Mouse (Mus musculus): ENCODE data around the gene Reg3g. TPM values are rescaled to one million over a fixed set of nuclear protein-coding genes. Genes with fewer than 3 reads are reported as not detected.

The Reg3g gene
- not detected for total RNA-seq (2021)
- long read RNA-seq, experiment 1, result 0 reads
- long read RNA-seq, experiment 2, result 0 reads

- intact Hi-C loops (cut with DNase I), result no loop called here
- no peak for TF ChIP-seq CTCF (IDR thresholded peaks at IDR 0.05)
- DNase-seq, result no peak
- no peak within 1 kb of the TSS for H3K27ac ChIP-seq
- H3K4me3 ChIP-seq, result no peak within 1 kb of the TSS
Measured at GRCm38 (mm10) chr6:78468772-78469171, at the start of gene Reg3g. Gene Reg3g, minus strand, starts transcription at chr6:78468872.

GRCm38 (mm10) chr6:78515777-78516446 is 47.2 kb upstream of the Reg3g start:
- Histone ChIP-seq H3K4me3 (no peak overlapping the region), H3K27ac (no peak overlapping the region)
- DNase-seq, result no peak
- intact Hi-C loops (cut with DNase I), result no loop called here
- peak; percentile 22; the same call in 1 of the 2 replicates for TF ChIP-seq CTCF (IDR thresholded peaks at IDR 0.05)

GRCm38 (mm10) chr6:78512833-78513232 is 44.2 kb upstream of the Reg3g start:
- intact Hi-C loops (cut with DNase I), result no loop called here
- peak; percentile 28; the same call in 1 of the 2 replicates for TF ChIP-seq CTCF (IDR thresholded peaks at IDR 0.05)
- no peak for DNase-seq
- Histone ChIP-seq H3K27ac (no peak overlapping the region), H3K4me3 (no peak overlapping the region)

- intact Hi-C loops (cut with DNase I), result no loop called here
- DNase-seq, result no peak
- Histone ChIP-seq H3K27ac (no peak overlapping the region), H3K4me3 (no peak overlapping the region)
- no peak for TF ChIP-seq CTCF (IDR thresholded peaks at IDR 0.05)
Measured at GRCm38 (mm10) chr6:78510173-78510900, 41.7 kb upstream of the Reg3g start.

GRCm38 (mm10) chr6:78505745-78506144 is 37.1 kb upstream of the Reg3g start:
- no peak for DNase-seq
- intact Hi-C loops (cut with DNase I), result no loop called here
- no peak for TF ChIP-seq CTCF (IDR thresholded peaks at IDR 0.05)
- H3K4me3 ChIP-seq, result no peak overlapping the region
- H3K27ac ChIP-seq, result no peak overlapping the region

DNA sequence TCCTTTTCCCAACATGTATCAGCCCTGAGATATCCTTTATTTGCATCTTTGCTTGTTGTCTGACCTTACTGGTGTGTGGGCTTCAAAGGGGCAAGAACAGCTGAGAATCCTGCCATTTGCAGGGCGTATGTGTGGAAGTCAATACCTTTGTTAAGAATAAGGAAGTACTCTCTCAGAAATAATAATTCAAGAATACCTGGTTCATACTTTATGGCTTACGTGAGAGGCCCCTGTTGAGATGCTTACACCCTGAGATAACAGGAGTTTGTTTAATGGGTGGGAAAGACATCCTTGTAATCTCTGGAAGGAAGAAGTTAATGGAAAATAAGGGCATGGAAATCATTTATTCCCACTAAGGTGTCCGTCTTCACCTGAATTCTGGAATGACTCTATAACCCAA is 26.0 kb upstream of the Reg3g start:
- TF ChIP-seq CTCF (IDR thresholded peaks at IDR 0.05), result no peak
- intact Hi-C loops (cut with DNase I), result no loop called here
- Histone ChIP-seq H3K27ac (no peak overlapping the region), H3K4me3 (no peak overlapping the region)
- DNase-seq, result no peak

- intact Hi-C loops (cut with DNase I), result no loop called here
- DNase-seq, result no peak
- Histone ChIP-seq H3K4me3 (no peak overlapping the region), H3K27ac (no peak overlapping the region)
- TF ChIP-seq CTCF (IDR thresholded peaks at IDR 0.05), result no peak
Measured at GRCm38 (mm10) chr6:78469287-78469686, 615 bp upstream of the Reg3g start.

- H3K27ac ChIP-seq, result no peak overlapping the region
- DNase-seq, result no peak
- intact Hi-C loops (cut with DNase I), result no loop called here
- no peak for TF ChIP-seq CTCF (IDR thresholded peaks at IDR 0.05)
- H3K4me3 ChIP-seq, result no peak overlapping the region
Measured at GRCm38 (mm10) chr6:78463266-78463665, 5.4 kb downstream of the Reg3g start.

GRCm38 (mm10) chr6:78462360-78462759 is 6.3 kb downstream of the Reg3g start:
- DNase-seq, result no peak
- no peak overlapping the region for H3K4me3 ChIP-seq
- TF ChIP-seq CTCF (IDR thresholded peaks at IDR 0.05), result no peak
- intact Hi-C loops (cut with DNase I), result no loop called here
- H3K27ac ChIP-seq, result no peak overlapping the region

DNA sequence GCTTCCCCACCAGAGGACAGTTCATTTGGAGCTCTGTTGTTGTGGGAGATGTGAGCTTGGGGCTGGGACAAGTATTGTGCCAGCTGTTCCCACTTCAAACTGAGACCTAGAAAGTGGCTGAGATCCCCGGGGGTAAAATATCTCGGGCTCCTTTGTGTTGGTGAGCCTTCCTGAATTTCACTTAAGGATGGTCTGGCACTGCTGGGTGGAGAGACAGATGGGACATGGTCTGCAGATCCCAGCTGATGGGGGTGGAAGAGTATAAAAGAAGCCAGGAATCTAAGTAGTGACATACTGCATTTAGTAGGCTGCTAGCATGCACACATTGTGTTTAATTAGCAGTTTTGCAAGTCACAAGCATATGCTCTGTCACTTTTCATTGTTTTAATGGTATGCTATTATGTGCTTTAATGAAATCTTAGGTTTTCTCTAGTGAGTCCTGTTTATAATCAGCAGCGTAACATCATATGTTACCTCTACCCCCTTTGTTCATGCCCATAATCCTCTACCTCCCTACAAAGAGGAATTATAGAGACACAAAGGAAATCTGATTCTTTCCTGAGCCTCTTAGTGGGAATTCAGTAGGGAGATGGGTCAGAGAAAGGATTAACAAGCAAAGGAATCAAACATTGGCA is 8.4 kb downstream of the Reg3g start:
- intact Hi-C loops (cut with DNase I), result no loop called here

DNA sequence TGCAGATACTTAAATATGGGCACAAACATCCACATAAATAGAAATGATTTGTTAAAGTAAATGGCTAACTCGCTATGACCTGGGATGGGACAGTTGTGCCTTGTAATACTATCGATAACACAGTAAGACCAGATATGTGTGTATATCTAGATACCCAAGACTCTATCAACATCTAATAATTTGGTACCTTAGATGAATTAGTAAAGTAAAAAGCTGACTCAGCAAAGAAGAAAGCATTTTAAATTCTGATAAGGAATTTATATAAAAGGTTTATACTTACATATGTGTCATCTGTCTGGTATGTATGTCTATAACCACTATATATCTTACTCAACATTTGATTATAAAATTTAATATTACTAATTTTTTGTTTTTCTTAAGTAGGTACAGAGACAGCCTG is 15.9 kb downstream of the Reg3g start:
- TF ChIP-seq CTCF (IDR thresholded peaks at IDR 0.05), result no peak
- no peak for DNase-seq
- H3K27ac ChIP-seq, result no peak overlapping the region
- H3K4me3 ChIP-seq, result no peak overlapping the region
- intact Hi-C loops (cut with DNase I), result no loop called here

More for the DNA sequence above, 8.4 kb downstream of the Reg3g start:
- Histone ChIP-seq H3K27ac (no peak overlapping the region), H3K4me3 (no peak overlapping the region)
- DNase-seq, result no peak
- no peak for TF ChIP-seq CTCF (IDR thresholded peaks at IDR 0.05)

DNA sequence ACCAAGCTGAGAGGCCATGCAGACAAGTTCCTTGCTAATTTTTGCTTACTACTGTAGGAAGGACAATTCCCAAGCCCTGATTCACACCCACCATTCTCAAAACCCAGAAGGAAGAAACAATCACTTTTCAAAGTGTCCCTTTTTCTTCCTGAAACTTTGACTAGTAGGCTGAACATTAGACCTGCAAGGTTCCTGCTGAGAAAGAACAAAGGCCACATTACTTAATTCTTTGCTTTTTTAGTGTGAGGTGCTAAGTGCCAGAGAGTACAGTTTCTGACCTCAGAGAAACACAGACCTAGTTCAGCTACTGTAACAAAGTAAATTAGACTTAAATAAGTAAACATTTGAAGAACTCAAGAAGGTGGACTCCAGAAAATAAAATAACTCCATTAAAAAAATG is 20.3 kb downstream of the Reg3g start:
- H3K27ac ChIP-seq, result no peak overlapping the region
- H3K4me3 ChIP-seq, result no peak overlapping the region
- no peak for DNase-seq
- no peak for TF ChIP-seq CTCF (IDR thresholded peaks at IDR 0.05)
- intact Hi-C loops (cut with DNase I), result no loop called here

DNA sequence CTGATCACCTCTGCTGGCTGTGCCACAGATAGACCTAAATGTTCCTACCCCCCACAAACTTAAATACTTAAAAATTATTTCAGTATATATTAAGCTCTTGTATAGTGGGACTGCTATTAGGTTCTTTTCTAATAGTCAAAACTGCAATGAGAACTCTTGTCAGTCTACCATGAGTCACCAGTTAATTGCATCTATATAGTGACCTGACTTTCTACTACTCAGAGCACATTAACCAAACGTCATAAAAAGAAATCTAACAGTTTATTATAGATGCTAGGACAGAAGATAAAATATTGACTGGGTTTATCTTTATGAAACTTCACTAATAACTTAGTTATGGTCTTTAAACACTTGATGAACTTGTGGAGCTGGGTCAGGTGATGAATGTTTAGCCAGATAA is 21.5 kb downstream of the Reg3g start:
- intact Hi-C loops (cut with DNase I), result no loop called here
- no peak for DNase-seq
- H3K27ac ChIP-seq, result no peak overlapping the region
- no peak overlapping the region for H3K4me3 ChIP-seq
- no peak for TF ChIP-seq CTCF (IDR thresholded peaks at IDR 0.05)

All from gastrocnemius, adult 2 months (tissue).